Mouse (Mus musculus): ENCODE data around the gene Ddx39b.

The Ddx39b gene

DNA sequence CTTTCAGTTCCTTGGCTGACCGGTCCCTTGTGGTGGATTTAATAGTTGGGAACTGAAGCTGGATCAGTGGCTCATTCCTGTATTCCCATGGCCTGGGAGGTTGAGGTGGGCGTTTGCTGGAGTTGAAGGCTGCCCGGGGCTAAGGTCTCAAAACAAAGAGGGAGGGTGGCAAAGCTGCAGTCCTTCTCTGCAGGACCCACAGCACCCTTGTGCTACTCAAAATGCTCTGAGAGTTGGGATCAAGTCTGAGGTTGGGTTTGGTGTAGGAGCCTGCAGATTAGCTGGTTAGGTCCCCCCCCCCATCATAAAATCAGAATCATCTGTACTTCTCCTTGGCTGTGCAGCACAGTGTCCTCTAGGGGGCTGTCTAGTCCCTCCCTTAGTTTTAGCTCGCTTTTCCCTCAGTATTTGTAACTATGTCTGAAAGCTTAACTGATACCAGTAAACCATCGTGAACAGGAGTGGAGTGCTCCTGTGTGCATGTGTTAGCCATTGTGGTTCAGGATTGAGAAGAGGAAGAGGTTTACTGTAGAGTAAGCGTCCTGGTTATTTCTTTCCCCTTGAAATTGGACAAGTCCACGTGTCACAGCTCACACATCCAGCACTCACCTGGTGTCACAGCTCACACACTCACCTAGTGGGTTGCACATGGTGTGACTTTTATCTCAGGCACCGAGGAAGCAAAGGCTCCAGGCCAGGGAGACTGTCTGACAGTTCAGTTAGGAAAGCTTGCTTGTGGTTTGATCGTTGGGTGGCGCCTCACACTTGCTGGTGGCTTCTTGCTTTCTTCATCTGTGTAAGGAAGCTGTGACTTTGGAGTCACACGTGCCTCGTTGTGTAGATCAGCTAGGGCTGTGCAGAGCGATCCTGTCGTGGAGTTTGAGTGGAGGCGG, 4.4 kb downstream of the Ddx39b start:
- no peak for DNase-seq

GRCm38 (mm10) chr17:35247144-35247543, 5.6 kb downstream of the Ddx39b start:
- DNase-seq = no peak

DNA sequence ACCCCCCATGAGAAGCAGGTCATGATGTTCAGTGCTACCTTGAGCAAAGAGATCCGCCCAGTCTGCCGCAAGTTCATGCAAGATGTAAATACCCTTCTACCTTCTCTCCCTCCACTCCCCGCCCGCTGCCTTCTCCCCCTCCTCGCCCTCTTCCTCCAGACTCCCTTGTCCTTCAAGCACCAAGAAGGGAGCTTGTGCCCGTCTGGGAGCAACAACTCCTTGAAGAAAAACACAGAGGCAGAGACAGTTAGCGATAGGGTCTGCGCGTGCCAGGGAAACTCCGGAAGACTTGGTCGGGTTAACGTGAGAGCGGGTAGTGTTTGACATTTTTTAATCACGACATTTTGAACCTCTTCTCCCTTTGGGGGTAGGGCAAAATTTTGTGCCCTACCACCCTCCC, 7.4 kb downstream of the Ddx39b start:
- DNase-seq = no peak

DNA sequence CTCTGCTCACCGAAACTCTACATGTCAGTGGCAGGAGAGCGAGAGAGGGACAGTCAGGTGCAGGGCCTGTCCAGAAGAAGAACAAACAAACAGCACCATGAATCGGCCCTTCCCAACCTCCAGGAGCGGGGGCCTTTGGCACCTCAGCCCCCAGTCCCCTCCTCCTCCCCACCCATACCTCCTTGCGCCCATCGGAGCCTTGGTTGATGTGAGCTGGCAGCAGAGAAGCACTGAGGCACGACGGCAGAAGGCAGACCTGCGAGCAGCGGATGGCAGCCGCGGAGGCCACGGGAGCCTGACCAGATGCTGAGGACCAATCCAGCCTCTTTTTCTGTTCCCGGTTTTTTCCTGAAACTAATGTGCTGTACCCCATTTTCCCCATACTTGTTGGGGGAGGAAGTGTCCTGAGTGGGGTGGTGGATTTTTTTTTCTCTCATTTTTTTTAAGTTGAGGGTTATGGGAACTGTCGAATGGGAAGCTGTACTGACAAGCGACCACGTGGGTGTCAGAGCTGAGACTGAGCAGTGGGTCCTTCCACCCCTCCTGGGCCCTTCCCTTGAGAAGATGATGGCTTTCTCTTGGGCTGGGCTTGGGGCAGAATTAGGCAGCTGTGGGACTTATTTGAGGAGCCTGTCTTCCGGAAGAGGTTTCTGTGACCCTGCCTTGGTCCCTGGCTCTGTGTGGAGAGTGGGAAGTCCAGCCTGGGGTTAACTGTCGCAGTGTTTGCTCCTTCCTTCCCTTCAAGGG, 8.1 kb downstream of the Ddx39b start:
- DNase-seq = no peak

GRCm38 (mm10) chr17:35250348-35251120, 9.0 kb downstream of the Ddx39b start:
- DNase-seq = no peak

DNA sequence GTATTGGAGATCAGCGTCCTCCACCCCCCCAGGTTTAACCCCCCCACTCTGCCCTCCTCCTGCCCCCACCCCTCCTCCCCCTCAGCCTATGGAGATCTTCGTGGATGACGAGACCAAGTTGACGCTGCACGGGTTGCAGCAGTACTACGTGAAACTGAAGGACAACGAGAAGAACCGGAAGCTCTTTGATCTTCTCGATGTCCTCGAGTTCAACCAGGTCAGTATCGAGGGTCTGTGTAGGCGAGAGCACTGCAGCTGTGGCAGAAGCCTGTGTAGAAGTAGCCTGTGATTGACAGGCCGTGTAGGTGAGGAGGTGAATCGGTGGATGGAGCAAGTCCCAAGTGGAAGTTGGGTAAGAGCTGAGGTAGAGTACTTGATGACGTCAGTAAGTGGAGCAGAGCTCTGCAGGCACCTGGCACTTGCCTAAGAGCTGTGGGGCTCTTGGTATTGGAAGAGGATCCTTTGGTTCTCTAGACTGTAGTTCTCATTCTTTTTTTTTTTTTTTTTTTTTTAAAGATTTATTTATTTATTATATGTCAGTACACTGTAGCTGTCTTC, 9.7 kb downstream of the Ddx39b start:
- no peak for DNase-seq

DNA sequence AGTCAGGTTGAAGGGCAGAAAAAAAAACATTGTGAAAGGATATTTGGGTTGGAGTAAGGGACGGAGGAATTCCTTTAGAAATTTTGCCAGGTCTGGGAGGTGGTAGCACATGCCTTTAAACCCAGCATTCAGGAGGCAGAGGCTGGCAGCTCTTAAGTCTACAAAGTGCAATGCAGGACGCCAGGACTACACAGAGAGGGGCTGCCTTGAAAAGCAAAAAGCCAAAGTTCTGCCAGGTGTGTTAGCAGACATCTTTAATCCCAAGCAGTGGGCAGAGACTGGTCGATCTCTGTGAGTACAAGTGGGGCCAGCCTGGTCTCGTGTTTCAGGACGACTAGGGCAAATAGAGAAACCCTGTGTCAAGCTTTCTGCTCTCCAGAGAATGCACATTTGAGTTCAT, 10.4 kb downstream of the Ddx39b start:
- no peak for DNase-seq

DNA sequence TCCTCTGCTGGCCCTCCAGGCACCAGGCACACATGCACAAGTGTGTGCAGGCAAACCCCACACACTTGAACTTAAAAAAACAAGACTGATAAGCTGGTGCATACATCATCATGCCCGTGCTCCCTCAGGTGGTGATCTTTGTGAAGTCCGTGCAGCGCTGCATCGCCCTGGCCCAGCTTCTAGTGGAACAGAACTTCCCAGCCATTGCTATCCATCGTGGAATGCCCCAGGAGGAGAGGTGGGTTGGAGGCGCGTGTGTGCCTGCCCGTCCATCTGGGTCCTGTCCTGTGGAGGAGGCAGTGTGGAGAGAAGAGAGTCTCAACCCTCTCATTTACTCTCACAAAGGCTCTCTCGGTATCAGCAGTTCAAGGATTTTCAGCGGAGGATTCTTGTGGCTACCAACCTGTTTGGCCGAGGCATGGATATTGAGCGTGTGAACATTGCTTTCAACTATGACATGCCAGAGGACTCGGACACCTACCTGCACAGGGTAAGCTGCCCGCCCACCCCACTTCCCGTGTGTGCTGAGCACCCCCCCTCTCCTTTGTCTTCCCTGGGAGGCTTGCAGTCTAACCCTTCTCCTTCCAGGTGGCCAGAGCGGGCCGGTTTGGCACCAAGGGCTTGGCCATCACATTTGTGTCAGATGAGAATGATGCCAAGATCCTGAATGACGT, 11.2 kb downstream of the Ddx39b start:
- DNase-seq = no peak

DNA sequence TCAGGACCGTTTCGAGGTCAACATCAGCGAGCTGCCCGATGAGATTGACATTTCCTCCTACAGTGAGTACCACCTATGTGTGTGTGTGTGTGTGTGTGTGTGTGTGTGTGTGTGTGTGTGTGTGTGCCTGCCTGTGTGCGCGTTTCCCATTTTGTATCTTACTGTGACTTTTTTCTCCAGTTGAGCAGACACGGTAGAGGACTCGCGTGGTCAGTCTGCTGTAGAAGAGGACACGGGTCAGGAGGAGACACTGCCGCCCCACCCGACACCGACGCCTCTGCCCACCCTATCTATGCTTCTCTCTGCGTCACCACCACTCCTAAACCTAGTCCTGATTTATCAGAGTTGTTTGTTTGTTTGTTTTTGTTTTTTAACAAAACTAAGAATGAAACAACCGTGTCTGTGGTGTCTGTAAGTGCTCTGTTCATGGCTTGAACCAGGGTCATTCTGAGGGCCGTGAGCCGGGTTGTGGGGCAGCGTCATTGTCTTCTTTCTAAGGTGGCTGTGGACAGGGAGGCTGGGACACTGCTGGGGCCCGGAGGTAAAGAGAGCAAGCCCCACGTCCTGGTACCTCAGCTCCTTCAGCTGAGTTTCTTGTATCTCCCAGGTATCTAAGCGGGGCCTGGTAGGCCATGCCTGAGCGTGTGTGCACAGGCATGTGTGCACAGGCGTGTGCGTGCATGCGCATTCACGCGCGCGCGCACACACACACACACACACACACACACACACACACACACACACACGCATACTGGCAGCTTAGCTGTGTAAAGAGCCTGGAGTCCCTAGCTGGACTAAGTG, 11.9 kb downstream of the Ddx39b start:
- DNase-seq = no peak

- peak; percentile 59 for DNase-seq
Measured at GRCm38 (mm10) chr17:35254241-35255098, 12.9 kb downstream of the Ddx39b start.

DNA sequence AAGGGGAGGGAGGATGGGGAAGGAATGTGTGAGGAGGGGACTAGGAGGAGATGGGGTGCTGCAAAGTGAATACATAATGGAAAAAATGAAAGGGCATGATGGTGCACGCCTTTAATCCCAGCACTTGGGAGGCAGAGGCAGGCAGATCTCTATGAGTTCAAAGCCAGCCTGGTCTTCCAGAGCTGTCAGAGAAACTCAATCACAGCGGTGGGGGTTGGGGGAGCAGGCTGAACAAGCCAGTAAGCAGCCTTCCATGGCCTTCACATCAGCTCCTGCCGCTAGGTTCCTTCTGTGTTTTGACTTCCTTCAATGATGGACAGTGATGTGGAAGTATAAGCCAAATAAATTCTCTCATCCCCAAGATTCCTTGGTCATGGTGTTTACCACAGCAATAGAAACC, 13.8 kb downstream of the Ddx39b start:
- no peak for DNase-seq

DNA sequence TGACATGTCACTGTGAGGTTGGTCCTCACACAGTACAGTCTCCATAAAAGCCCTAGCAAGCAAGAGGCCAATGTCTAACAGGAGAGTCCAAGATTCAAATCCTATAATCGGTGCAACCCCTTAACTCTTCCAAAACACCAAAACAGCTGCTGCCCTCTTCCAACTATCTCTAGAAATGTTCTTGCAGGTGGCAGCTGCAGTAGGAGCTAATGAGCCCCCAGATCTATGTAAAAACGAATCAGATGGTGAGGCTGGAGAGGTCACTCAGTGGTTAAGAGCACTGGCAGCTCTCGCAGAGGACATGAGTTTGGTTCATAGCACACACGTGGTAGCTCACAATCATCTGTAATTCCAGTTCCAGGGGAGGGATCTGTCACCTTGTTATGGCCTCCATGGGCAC, 14.2 kb downstream of the Ddx39b start:
- DNase-seq = no peak

GRCm38 (mm10) chr17:35257378-35257777, 15.8 kb downstream of the Ddx39b start:
- DNase-seq = no peak

DNA sequence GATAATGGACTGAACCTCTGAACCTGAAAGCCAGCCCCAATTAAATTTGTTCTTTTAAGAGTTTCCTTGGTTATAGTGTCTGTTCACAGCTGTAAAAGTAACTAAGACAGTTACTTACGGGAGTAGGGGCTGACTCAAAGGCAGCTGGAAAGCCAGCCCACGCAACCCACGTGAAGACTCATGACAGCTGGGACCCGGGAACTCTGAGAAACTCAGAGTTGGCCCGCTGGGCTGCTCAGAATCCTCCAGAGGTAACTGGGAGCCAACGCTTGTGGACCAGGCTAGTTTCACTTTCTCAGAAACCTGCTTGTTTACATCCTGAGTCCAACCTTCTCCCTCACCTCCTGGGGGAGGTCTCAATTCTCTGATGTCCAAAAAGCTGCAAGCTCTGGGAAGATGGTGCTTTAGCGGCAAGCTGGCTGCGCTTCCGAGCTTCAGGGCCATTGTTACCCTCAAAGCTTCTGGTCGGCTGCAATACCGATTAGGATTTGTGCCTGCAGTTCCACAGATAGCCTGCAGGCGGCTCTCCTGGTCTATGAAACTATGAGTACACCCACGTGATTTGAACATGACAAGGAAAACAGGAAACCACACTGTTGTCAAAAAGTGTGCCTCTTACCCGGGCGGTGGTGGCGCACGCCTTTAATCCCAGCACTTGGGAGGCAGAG, 16.4 kb downstream of the Ddx39b start:
- DNase-seq = peak; percentile 90

DNA sequence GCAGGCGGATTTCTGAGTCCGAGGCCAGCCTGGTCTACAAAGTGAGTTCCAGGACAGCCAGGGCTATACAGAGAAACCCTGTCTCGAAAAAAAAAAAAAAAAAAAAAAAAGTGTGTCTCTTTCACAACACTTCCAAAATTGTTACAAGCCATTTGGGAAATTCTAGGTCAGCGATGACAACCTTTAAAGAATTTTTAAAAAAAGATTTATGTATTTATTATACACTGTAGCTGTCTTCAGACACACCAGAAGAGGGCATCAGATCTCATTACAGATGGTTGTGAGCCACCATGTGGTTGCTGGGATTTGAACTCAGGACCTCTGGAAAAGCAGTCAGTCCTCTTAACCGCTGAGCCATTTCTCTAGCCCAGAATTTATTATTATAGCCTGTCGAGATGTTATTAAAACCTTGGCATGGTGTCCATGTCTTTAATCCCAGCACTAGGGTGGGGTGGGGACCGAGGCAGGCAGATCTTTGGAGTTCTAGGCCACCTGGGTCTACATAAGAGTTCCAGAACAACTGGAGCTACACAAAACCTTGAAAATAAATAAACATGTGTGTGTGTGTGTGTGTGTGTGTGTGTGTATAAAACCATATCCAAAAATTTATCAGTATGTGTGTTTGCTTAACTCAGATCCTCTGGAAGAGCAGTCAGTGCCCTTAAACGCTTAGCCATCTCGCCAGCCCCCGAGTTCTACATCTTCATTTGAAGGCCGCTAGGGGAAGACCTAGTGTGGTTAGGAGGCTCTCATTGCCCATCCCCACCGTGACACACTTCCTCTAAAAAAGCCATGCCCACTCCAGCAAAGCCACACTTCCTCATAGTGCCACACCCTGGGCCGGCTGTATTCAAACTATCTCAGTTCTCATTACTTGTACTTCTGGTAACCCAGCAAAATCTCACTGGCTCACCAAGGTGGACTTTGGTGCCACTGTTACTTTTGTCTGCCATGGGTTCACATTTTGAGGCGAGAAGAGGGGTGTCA, 17.2 kb downstream of the Ddx39b start:
- DNase-seq = no peak

- no peak for DNase-seq
Measured at GRCm38 (mm10) chr17:35259621-35260020, 18.1 kb downstream of the Ddx39b start.

- DNase-seq = no peak
Measured at GRCm38 (mm10) chr17:35261651-35262050, 20.1 kb downstream of the Ddx39b start.

DNA sequence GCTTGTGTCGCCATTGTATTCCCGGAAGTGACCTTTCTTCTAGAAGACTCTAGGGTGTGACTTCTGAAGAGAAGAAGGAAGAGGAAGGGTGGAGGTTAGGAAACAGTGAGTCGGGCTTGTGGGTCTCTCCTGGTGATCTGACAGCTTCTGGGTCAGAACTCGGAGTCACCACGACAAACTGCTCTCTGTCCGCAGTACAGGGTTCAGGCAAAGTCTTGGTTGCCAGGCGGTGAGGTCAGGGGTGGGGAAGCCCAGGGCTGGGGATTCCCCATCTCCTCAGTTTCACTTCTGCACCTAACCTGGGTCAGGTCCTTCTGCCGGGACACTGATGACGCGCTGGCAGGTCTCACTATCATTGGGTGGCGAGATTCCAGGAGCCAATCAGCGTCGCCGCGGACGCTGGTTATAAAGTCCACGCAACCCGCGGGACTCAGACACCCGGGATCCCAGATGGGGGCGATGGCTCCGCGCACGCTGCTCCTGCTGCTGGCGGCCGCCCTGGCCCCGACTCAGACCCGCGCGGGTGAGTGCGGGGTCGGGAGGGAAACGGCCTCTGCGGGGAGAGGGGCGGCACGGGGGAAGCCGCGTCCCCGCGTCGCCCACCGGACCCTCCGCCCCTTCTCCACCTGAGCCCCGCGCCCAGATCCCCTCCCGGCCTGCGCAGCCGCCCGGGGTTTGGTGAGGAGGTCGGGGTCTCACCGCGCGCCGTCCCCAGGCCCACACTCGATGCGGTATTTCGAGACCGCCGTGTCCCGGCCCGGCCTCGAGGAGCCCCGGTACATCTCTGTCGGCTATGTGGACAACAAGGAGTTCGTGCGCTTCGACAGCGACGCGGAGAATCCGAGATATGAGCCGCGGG, 21.3 kb downstream of the Ddx39b start, which contains the start of gene H2-D1:
H2-D1 (plus strand) TSS at position 67 of the 859 bp plus-strand sequence.
- peak; percentile 99 for DNase-seq
